Mouse (Mus musculus) heart, adult 2 months (tissue): ENCODE results near the gene Ptger1.

ENCODE experiments used
- CTCF ChIP-seq: fragments of 200-600 bp; IDR thresholded peaks from 2 replicates; pipeline ENCODE4 v1.8.1; 2022; ENCODE audit warnings: antibody characterized with exemption, mild to moderate bottlenecking, moderate library complexity
- POLR2A ChIP-seq: fragments of 200-500 bp; IDR thresholded peaks from 2 replicates; pipeline ENCODE4 v1.6.1; 2011; ENCODE audit warnings: mild to moderate bottlenecking, low read depth, low read length, control low read depth; ENCODE audit not compliant: insufficient read depth

- TF ChIP-seq POLR2A = no peak
- no peak for TF ChIP-seq CTCF
Measured at GRCm38 (mm10) chr8:83664931-83665625, 1.4 kb upstream of the Ptger1 start.
